Mouse (Mus musculus): ENCODE data around the gene Efnb3. TPM values are rescaled to one million over a fixed set of nuclear protein-coding genes. Genes with fewer than 3 reads are reported as not detected.

Gene Efnb3
- polyA plus RNA-seq, 1 experiment from 2014 or later: 54.4 TPM

DNA sequence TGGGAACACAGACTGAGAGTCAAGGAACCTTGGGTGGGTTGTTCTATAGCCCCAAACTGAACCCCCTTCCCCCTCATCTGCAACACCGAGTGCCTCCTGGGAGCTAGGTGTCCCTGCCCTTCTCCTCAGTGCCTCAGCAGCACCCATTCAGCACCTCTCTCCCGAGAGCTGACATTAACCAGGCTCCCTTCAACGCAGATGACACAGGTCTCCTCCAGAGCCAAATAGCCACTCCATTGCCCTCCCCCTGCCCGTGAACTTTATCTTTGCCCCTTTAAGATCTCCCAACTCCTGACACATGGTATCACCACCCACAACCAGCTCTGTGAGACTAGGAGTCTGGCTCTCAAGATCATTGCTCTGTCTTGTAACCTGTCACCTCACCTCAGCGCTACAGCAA, 822 bp downstream of the Efnb3 start:
- Histone ChIP-seq H3K36me3 (peaks cover 37% of the 10 kb centered on the region), H3K27me3 (replicated peaks) (no peaks in the 10 kb centered on the region), H3K4me3 (peak overlapping the region; percentile 80), H3K9ac (peak overlapping the region; percentile 91), H3K27ac (no peak overlapping the region), H3K4me2 (replicated peaks) (peak overlapping the region; percentile 95), H3K9me3 (no peaks in the 10 kb centered on the region), H3K4me1 (peaks cover 62% of the 10 kb centered on the region)
- 17% methylated on average over 5 of the region's 5 CpGs for WGBS
- ATAC-seq (ENCODE audit: low FRiP score, low read depth): no peak

DNA sequence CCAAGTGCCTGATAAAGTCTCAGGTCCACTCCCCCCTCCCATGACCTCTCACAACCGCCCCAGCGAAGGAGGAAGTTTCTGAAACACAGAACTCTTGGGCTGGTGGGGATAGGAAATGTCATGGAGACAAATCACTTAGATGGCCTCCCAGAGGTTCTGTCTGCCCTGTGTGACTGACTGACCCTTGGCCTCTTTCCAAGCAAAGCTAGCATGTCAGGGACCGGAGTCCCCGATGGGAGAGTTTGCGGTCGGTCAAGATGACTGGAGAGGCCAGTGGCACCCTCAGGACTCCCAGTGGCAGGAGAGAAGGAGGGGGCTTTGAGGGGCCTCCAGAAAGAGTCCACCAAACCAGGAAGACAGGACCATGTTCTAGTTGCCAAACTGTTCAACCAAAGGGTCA, 1.2 kb downstream of the Efnb3 start:
- Histone ChIP-seq H3K4me1 (peaks cover 64% of the 10 kb centered on the region), H3K27me3 (replicated peaks) (no peaks in the 10 kb centered on the region), H3K9me3 (no peaks in the 10 kb centered on the region), H3K9ac (peak overlapping the region; percentile 91), H3K4me3 (peak overlapping the region; percentile 80), H3K27ac (no peak overlapping the region), H3K36me3 (peaks cover 37% of the 10 kb centered on the region), H3K4me2 (replicated peaks) (peak overlapping the region; percentile 95)
- ATAC-seq (ENCODE audit: low FRiP score, low read depth): no peak
- 22% methylated on average over 6 of the region's 6 CpGs for WGBS

DNA sequence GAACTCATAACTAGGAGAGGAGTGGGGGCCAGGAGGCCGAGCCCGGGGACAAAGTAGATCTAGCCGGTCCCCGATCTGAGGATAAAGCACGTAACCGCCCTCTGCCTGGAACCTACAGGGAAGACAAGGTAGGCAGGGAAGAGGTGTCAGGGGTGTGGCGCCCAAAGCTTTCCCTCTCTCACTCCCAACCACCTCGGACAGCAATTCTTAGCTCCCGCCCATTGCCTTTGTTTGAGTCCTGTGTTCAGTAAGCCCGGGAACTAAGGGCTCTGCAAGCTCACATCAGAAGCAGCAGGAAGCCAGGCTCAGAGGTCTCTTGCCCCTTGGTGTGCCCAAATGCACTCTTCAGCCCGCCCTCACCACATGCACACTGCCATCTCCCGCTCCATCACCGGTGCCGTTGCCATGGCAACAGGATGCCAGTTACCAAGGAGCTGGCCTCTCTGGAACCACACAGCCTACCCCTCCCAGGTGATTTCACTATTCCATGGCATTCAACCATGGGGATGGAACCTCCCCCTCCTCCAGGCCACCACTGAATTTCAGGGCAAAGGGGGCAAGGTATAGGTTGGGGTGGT, 2.5 kb downstream of the Efnb3 start:
- H3K36me3 ChIP-seq: peaks cover 24% of the 10 kb centered on the region
- peak overlapping the region; percentile 22 for H3K4me3 ChIP-seq
- peak overlapping the region; percentile 95 for H3K4me2 ChIP-seq (replicated peaks)
- no peaks in the 10 kb centered on the region for H3K9me3 ChIP-seq
- ATAC-seq (ENCODE audit: low FRiP score, low read depth): no peak
- 14% methylated on average over 14 of the region's 14 CpGs for WGBS
- no peak overlapping the region for H3K27ac ChIP-seq
- peaks cover 76% of the 10 kb centered on the region for H3K4me1 ChIP-seq
- peak overlapping the region; percentile 41; the same call in 1 of the 2 replicates for H3K9ac ChIP-seq
- H3K27me3 ChIP-seq (replicated peaks): no peaks in the 10 kb centered on the region

DNA sequence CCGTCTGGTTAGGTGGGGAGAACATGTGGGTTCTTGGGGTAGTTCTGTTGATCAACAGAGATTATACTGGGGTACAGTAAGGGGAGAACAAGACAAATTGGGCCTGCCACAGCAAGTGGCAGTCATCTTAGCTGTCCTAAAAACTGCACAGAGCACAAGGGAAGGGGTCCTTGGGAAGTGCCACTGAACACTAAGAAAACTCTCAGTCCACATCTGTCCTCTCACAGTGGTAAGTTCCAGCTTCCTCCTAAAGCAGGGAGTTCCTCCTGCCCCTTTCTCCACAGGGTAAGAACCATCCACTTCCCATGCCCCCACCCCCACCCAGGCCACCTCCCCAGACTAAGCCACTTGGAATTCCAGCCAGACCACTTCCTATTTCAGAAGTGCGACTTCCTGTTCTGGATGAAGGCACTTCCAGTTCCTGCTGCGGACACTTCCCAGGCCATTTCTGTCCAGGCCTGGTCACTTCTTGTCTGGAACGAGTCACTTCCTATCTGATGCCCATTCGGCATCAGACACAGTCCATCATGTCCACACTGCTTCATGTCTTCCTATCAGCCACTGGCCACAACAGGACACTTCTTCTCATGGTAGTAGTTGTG, 5.4 kb downstream of the Efnb3 start:
- WGBS: 88% methylated on average over 5 of the region's 5 CpGs
- H3K4me3 ChIP-seq: no peak overlapping the region
- peak overlapping the region; percentile 12; the same call in 1 of the 2 replicates for H3K4me2 ChIP-seq (replicated peaks)
- H3K27me3 ChIP-seq (replicated peaks): no peaks in the 10 kb centered on the region
- H3K36me3 ChIP-seq: peaks cover 16% of the 10 kb centered on the region
- H3K9ac ChIP-seq: no peak overlapping the region
- H3K4me1 ChIP-seq: peaks cover 61% of the 10 kb centered on the region
- no peaks in the 10 kb centered on the region for H3K9me3 ChIP-seq
- no peak for ATAC-seq (ENCODE audit: low FRiP score, low read depth)
- H3K27ac ChIP-seq: no peak overlapping the region

DNA sequence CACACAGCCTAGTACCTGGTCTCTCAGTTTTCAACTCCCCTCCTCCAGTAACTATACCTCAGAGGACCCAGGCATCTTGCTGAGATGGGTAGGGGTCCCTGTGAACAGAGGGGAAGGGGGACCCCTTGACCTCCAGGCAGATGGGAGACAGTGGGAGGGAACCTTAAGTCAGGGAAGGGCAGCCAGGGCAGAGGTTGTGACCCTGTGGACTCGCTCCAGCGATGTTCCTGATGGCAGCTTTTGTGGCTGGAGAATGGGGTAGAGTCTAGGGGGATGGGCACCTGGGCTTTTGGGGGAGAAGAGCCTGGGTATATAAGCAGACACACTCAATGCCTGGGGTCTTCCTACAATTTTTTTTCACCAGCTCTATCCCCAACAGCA, 6.7 kb downstream of the Efnb3 start:
- Histone ChIP-seq H3K4me2 (replicated peaks) (peak overlapping the region; percentile 53), H3K4me3 (no peak overlapping the region), H3K9ac (peak overlapping the region; percentile 29; the same call in 1 of the 2 replicates), H3K27me3 (replicated peaks) (no peaks in the 10 kb centered on the region), H3K27ac (peak overlapping the region; percentile 72), H3K36me3 (peaks cover 16% of the 10 kb centered on the region), H3K4me1 (peaks cover 61% of the 10 kb centered on the region), H3K9me3 (no peaks in the 10 kb centered on the region)
- ATAC-seq (ENCODE audit: low FRiP score, low read depth): peak; percentile 31
- WGBS: 2% methylated on average over 2 of the region's 2 CpGs

DNA sequence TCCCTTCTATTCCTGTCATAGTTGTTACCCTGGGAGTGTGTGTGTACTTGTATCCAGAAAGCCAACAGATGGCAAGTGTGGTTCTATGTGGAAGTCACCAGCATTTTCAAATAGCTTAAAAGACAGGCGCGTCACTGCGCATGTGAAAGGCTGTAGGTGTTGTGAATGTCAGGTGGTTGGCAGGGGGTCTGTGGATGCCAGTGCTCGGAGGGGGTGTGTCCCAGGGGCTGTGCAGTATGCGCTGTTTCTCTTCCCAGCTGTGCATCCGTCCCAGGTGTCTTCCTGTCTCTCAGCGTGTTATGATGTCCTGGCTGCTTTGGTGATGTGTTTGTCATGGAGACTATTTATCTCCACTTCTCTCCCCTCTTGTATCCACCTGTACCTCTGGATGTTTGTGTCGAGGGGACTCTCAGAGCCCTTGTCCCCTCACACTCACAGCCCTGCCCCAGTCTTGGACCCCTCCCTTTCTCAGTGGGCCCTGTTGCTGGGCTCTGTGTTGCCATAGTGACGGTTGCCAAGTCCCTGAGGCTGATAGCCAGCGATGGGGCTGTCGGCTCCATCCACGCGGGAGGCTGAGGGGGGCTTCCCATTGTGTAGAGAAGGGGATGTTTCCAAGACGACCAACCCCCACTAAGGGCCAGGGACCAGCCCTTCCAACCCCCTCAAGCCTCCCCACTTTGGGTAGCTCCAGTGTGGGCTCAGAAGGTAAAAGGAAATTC, 7.2 kb downstream of the Efnb3 start:
- Histone ChIP-seq H3K4me2 (replicated peaks) (peak overlapping the region; percentile 53), H3K4me3 (no peak overlapping the region), H3K27ac (peak overlapping the region; percentile 72), H3K9ac (peak overlapping the region; percentile 29; the same call in 1 of the 2 replicates), H3K9me3 (no peaks in the 10 kb centered on the region), H3K4me1 (peaks cover 61% of the 10 kb centered on the region), H3K36me3 (peaks cover 16% of the 10 kb centered on the region), H3K27me3 (replicated peaks) (no peaks in the 10 kb centered on the region)
- ATAC-seq (ENCODE audit: low FRiP score, low read depth): peak; percentile 78
- 10% methylated on average over 14 of the region's 14 CpGs for WGBS

DNA sequence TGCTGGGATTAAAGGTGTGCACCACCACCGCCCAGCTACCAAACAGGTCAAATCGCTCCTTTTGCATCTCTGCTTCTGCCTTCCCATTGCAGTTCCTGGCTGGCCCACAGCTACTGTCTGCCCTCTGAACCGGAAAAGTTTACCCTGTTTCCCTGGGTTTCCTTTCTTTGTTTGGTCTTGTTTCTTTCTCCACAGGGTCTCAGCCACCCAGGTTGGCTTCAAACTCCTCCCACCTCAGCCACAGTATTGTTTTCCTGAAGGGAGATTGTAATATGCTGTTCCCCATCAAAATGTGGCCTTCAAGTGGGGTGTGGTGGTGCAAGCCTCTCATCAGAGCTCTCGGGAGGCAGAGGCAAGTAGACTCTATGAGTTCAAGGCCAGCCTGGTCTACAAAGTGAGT, 8.7 kb downstream of the Efnb3 start:
- H3K27ac ChIP-seq: no peak overlapping the region
- 62% methylated on average over 4 of the region's 4 CpGs for WGBS

DNA sequence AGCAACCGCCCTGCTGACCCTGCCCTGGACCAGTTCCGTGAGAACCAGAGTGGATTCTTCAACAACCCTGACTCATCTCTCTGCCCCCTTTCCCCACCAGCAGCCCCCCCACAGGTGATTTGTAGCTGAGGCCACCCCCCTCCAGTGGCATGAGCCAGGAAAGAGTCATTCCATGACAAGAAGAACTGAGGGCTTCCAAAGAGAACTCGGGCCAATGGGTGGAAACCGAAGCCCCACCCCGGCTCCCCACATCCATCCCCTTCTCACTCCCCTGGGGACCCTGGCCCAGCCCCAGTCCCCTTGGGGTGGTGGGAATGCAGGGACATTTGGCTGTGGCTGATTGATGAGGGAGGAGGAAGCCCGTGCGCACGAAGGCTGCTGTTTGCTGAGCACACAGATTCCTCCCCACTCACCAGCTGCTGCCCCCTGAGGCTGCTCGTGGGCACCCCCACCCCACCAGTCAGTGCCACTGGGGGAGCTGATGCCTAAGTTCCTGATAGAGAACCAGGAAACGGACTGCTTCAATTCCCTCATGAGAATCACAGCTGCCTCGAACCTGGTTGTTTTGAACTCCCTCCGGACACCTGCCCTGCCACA, 10.8 kb downstream of the Efnb3 start, which contains the start of gene Dnah2:
Gene Dnah2, minus strand, starts transcription at position 51 of the 597 bp plus-strand sequence.
- Histone ChIP-seq H3K4me2 (replicated peaks) (peak within 1 kb of the TSS; percentile 86; the same call in 1 of the 2 replicates), H3K27ac (no peak within 1 kb of the TSS), H3K36me3 (no peaks in the 10 kb centered on the region), H3K9ac (0 out of 2 replicates have a peak within 1 kb of the TSS, but pooled peaks have one; percentile 29), H3K27me3 (replicated peaks) (no peaks in the 10 kb centered on the region), H3K4me3 (no peak within 1 kb of the TSS), H3K4me1 (peaks cover 61% of the 10 kb centered on the region), H3K9me3 (no peaks in the 10 kb centered on the region)
- WGBS: 41% methylated on average over 12 of the region's 12 CpGs
- no peak for ATAC-seq (ENCODE audit: low FRiP score, low read depth)

More for the DNA sequence above, 8.7 kb downstream of the Efnb3 start:
- Histone ChIP-seq H3K4me2 (replicated peaks) (no peak overlapping the region), H3K27me3 (replicated peaks) (no peaks in the 10 kb centered on the region), H3K4me3 (no peak overlapping the region), H3K4me1 (peaks cover 61% of the 10 kb centered on the region), H3K36me3 (peaks cover 16% of the 10 kb centered on the region), H3K9ac (no peak overlapping the region), H3K9me3 (no peaks in the 10 kb centered on the region)
- no peak for ATAC-seq (ENCODE audit: low FRiP score, low read depth)

DNA sequence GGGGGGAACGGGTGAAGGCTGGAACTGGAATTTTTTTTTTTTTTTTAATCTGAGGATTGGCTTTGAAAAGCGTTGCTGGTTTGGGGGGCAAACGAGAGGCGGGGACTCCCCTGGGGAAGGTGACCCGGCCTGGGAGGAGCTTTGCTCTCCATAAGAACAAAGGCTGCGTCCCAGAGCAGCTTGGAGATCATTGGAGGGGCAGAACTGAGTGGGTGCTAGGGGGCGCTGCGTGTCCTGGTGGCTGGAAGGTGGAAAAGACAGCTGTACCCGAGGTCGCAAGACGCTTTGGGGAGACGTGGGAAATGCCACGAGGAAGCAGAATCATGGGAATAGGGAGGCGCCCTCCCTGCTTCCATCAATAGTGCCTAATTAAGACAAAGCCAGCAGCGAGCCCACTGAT, 12.9 kb downstream of the Efnb3 start:
- H3K4me3 ChIP-seq: peak overlapping the region; percentile 44
- H3K27ac ChIP-seq: 0 out of 2 replicates have a peak overlapping the region, but pooled peaks have one; percentile 62
- no peak for ATAC-seq (ENCODE audit: low FRiP score, low read depth)
- H3K4me2 ChIP-seq (replicated peaks): peak overlapping the region; percentile 86
- 4% methylated on average over 15 of the region's 15 CpGs for WGBS
- H3K9me3 ChIP-seq: no peaks in the 10 kb centered on the region
- no peaks in the 10 kb centered on the region for H3K27me3 ChIP-seq (replicated peaks)
- peak overlapping the region; percentile 64 for H3K9ac ChIP-seq
- no peaks in the 10 kb centered on the region for H3K36me3 ChIP-seq
- peaks cover 52% of the 10 kb centered on the region for H3K4me1 ChIP-seq

DNA sequence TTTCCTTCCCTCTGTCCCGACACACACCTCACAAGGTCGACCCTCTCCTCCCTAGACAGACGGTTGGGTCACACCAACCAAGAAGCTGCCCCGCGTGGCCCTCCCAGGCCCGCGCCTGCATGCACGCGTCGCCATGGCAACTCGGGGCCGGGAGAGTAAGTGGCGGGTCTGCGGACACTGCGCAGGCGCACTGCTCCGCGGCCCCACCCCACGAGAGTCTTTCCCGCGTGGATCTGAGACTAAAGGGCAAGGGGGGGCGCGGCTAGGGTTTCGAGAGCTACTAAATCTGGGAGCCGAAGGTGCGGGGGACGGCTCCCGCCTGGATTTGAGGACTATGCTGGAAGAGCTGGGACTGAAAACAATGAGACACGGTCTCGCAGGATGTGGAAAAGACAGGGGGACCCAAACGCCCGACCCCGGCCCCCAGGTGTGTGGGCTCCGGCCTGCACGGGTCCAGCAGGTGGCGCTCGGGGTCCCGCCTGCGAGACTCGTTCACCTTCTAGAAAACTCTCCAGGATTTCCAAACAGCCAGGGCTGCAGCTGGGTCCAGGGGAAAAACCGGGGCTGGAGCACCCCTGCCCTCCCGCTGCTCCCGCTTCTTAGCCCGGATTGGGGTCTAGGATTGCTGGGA, 13.5 kb downstream of the Efnb3 start:
- peak; percentile 62 for ATAC-seq (ENCODE audit: low FRiP score, low read depth)
- Histone ChIP-seq H3K9ac (peak overlapping the region; percentile 64), H3K9me3 (no peaks in the 10 kb centered on the region), H3K4me1 (peaks cover 50% of the 10 kb centered on the region), H3K4me3 (peak overlapping the region; percentile 44), H3K27ac (peak overlapping the region; percentile 62), H3K4me2 (replicated peaks) (peak overlapping the region; percentile 86), H3K27me3 (replicated peaks) (no peaks in the 10 kb centered on the region), H3K36me3 (no peaks in the 10 kb centered on the region)
- under 1% methylated on average over 44 of the region's 44 CpGs for WGBS

DNA sequence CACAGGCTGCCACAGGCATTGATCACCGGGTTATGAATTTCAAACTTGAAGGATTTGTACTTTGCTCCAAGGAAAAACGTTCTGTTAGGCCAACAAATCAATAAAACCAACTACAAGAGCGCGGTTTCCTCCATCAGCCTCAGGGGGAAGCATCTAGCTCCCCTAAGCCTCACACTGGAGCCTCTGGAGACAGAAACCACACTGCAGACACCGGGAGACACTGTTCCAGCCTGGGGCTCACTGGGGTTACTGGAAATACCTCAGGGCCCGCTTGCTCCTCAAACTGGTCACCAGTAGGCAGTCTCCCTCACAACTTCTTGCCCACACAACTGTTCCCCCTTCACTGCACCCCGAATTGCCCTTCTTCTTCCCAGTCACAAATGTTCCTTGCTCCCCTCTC, 14.0 kb downstream of the Efnb3 start:
- H3K4me2 ChIP-seq (replicated peaks): peak overlapping the region; percentile 86
- H3K9ac ChIP-seq: peak overlapping the region; percentile 64
- H3K9me3 ChIP-seq: no peaks in the 10 kb centered on the region
- H3K27me3 ChIP-seq (replicated peaks): no peaks in the 10 kb centered on the region
- H3K27ac ChIP-seq: peak overlapping the region; percentile 62; the same call in 1 of the 2 replicates
- no peaks in the 10 kb centered on the region for H3K36me3 ChIP-seq
- WGBS: 13% methylated on average over 7 of the region's 7 CpGs
- ATAC-seq (ENCODE audit: low FRiP score, low read depth): peak; percentile 13; the same call in 1 of the 2 replicates
- peaks cover 50% of the 10 kb centered on the region for H3K4me1 ChIP-seq
- peak overlapping the region; percentile 44 for H3K4me3 ChIP-seq
